Mouse (Mus musculus) cerebellum, postnatal 25 days (tissue): ENCODE data around the gene Rpn1.

Source experiments
- DNase-seq, 2 experiments: peaks; one replicate each; pipeline ENCODE4 v3.0.0; 2021; ENCODE audit warnings: mixed read lengths in 2 of 2

Rpn1 gene

DNA sequence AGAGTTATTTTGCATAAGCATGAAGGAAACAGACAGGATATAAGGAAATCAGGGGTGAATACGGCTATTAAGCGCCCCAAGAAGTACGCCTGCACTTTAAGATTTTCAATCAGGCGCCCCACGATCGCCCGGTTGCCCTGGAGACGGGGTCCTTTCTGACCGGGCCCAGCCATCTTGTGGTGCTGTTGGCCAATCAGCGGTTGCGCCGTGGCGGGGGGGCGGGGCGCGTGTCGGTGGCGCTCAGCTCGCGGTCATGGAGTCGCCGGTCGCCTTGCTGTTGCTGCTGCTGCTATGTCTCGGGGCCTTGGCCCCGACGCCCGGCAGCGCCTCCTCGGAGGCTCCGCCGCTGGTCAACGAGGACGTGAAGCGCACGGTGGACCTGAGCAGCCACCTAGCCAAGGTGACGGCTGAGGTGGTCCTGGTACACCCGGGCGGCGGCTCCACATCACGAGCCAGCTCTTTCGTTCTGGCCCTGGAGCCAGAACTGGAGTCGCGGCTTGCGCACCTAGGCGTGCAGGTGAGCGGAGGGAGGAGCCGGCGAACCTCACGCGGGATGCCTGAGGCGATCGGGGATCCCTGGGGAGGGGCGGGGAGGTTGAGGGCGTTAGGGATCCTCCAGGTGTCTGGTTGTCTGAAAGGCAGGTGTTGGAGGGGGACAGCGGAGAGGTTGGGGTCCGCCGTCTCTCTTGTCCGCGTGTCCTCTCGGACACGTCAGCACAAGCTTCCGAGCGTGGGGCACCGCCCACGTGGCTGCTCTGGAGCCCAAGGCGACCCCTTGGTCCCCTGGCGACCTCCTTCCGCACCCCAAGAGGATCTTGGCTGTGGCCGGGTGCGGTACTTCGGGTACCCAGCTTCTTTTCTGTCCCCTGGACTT is at the start of gene Rpn1:
Gene Rpn1 (plus strand): TSS at position 205 of the 874 bp plus-strand sequence.
- DNase-seq: peak; percentile 98 to 99

DNA sequence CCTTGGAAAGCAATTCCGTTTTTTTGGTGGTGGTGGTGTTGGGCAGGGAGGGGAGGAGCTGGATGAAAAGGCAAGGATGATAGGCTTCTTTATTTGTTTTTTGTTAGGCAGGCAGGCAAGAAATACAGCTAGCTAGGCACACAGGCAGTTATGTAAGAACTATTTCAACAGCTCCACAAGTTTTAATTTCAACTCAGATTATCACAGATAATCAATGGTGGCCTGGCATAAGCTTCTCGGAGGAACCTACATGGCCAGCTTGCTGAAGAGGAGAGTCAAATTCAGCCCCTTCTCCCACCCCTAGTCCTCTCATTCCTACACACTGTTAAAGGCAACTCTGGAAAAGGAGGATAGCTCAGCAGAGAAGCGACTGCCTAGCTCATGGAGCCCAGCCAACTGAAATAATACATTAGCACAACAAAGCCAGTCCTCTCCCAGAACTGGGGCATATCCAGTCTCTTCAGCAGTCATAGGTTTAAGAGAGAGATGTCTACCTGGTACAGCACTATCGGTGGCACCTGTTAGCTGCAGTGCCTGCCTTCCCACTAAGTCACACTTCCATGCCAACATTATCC is 46.7 kb upstream of the Rpn1 start:
- peak in 1 of 2 experiments; percentile 25 for DNase-seq

DNA sequence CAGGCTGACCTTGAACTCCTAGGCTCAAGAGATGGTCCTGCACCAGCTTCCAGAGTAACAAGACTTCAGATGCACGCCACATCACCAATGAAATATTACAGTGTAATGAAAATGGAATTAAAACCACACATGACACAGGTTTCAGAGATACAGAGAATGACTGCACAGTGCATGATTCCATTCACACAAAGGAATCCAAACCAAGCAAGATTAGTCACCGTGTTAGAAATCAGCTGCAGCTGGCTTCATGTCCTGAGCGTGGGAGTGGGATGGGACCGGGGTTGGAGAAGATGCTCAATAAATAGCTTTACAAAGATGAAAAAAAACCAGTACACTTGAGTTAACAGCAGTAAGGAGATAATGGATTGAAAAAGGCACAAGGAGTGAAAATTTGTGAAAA is 44.9 kb upstream of the Rpn1 start:
- no peak for DNase-seq

DNA sequence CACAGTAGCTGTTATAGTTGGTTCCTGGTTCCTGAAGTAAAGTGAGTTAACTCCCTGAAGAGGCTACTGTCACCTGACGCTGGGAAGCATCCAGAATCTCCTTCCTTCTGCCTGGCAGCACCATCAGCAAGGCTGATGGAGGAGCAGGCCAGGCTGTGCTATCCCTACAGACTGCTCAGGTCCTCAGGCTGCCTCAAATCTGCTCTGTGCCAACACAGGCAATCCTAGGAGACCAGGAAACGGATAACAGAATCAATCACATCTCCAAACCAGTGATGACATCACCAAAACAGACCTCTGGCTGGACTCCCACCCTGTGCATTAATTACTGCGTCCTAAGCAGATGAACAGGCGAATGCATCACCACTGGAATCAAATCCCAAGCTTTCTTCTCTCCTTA is 43.1 kb upstream of the Rpn1 start:
- DNase-seq: peak; percentile 50 to 66

DNA sequence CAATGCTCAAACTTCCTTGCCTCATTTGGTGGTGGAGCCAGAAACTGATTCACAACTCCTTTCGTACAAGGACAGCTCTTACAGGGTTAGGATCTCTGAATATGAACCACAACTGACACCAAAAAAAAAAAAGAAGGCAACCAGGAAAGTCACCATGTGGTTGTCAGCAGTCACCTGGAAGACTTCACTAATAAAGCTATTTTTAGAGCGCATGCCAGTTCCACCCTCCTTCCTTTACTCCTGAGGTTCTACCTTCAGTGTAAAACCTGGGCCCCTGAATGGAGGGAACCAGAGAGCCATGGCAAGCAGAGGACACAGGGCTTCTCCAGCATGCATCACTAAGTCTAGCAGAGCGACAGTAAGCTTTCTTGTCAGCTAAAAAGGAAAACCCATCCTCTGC is 41.9 kb upstream of the Rpn1 start:
- DNase-seq: peak in 1 of 2 experiments; percentile 15

DNA sequence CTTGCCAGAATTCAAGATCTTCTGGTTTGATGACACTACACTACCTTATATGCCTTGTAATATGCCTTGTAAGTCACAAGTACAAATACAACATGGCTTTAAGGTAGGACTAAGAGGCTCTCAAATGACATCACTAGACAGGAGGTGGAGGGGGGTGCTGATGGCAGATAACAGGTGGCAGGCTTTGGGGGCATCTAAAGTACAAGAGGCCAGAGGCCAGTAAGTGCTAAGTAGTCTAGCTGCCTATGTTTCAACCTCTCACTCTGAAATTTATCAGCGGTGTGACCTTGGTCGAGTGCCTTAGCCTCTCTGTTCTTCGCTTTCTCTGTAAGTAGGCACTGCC is 40.1 kb upstream of the Rpn1 start:
- no peak for DNase-seq

DNA sequence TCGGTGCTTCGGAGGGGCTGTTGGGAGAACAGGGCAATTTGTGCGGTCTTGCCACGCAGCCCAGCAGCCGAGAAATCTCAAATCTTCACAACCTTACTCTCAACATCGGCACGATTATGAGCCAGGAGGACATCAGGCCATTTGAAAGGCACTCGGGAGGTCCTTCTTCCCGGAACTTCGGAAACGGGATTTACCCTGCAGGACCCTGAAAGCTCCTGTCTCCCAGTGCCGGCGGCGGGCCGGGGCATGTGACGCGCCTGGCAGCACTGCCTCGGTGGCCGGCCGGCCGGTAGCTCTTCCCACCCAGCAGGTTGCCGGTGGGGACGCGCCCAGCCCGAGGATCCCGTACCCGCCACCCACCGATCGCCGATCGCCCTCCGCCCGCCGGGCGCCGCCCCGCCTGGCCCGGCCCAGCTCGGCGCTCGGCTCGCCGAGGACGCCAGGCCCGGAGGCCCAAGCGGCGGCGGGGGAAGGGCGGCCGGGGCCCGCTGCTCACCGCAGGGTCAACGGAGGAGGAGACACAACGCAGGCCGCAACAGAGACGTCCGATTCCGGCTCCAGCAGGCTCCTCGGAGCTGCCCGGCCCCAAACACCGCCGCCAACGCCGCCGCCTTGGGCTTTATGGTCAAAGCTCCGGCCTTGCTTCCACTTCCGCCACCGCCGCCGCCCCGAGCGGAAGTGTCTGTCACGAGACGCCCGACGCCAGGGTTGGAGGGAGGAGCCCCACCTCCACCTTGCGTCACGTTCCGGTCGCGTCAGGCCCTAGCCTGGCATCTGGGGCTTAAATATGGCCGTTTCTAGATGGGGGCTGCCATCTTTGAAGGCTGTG is 39.5 kb upstream of the Rpn1 start, which contains the start of gene Rab7:
Gene Rab7 (minus strand): TSS at position 694 of the 829 bp plus-strand sequence.
- DNase-seq: peak; percentile 95 to 97

DNA sequence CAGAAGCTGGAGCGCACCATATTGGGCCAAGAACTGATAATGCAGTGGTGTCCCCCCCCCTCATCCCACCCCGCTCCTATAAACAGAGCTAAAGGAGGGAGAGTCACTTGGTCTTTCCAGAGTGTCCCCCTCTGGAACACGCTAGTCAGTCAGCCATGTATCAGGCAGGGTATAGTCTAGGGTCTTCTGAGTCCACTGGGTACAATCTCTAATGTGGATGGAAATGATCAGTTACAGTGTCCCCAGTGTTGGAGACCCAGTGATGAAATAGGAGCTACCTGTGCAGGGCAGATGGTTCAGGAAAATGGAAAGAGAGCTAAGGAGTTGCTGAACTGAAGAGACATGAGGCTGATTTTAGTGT is 38.9 kb upstream of the Rpn1 start:
- DNase-seq: no peak

DNA sequence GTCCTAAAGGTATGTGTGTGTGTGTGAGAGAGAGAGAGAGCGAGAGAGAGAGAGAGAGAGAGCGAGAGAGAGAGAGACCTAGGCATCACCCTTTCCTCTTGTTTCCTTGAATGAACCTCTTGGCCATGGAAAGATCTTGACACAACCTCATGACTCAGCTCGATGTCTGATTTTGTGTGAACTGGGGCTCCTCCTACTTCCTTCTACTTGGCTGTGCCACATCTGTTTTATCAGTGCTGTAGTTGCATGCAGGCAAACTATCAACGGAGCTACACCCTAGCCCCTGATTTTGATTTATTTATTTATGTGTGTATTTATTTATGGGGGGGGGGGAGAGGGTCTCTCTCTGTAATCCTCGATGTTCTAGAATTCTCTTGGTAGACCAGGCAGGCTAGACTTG is 36.4 kb upstream of the Rpn1 start:
- DNase-seq: no peak

DNA sequence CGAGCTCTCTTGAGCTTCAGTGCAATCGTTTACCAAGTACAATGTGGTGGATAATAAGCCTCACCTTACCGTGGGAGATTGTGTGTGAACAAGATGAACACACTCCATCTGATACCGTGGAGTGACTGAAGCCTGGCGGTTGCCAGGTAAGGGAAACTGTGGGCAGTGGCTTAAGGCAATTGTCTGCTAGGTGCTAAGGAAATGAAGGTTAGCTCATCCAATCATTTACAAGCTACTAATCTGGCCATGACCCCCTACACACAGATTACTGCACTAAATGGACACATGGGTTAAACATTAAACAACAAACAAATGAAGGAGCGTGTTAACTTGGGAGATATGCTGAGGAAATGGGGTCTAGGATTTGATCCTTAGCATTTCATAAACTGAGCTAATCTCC is 35.3 kb upstream of the Rpn1 start:
- no peak for DNase-seq

DNA sequence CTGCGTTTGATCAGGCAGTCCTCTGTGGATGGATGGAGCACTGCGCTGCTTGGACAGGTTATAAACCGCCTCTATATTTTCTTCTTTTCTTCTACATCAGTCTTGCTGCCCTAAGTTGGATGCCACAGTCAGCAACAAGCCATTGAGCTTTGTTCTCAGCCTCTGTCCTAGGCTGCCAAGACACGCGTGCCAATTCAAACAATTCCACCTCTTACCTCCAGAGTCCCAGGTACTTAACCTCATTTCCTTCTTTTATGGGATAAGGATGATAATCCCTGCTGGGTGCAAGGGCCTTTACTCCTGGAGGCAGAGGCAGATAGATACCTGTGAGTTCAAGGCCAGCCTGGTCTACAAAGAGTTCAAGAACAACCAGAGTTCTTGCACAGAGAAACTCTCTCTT is 33.1 kb upstream of the Rpn1 start:
- no peak for DNase-seq

DNA sequence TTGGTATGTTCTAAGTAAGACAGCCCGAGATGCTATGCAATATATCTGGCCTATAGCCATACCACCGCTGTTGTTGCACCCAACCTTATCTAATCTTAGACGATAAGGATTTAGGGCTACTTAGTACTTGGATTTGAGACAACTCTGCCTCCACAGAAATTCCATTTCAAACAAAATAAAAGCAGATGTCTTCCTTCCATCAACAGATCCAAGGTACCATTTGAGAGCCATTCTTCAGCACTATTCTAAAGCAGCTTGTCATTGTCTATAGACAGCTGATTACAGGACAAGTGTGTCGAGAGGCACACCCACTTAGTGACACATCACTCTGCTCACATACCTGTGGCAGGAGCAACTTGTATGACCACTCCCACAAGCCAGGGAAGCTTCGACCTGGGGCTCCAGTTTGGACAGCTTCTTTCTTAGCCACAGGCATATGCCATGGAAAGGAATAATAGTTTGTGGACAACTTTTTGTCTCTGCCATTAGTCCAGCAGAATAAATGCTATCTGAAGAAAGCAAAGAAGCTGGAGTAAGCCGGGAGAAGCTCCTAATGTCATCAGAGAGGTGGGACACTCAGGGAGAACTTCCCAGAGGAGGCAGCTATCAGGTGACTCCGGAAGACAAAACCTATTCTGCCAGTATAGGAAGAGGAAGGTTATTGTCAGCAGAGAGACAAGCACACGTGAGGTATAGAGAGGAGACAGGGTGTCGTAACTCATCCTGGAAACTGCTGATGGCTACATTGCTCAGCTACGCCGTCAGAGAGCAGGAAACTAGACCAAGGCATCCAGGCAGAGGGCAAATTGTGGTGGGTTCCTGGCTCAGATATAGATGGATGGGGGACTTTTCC is 30.8 kb upstream of the Rpn1 start:
- DNase-seq: no peak

DNA sequence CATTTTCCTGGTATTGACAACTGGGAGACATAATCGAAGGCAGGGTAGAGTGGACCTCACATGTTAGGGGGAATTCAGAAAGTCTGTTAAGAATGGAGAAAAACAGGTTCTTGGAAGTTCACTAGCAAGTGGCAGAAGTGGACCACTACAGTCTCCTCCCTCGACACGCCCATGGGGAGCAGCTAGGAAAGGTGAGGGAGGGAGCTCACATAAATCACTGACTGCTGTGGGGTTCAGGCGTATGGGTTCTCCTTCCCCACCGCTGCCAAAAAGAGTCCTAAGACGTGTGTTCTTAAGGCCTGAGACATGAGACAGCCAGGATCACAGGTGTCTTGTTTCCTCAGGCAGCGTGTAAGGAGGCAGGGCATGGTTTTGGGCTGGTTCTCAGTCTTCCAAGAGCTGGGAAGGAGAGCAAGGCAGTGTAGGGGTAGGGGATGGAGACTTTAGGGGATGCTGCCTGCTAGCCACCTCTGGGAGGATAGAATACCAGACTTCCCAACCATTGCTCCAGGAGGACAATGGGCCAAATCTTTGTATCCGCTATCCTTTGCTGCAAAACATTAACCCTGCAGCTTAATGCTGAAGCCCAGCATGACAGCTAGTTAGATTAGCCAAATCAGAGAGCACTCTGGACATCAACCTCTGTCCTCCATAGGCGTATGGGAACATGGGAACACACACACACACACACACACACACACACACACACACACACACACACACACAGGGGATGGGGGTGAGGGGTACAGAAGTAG is 30.0 kb upstream of the Rpn1 start:
- DNase-seq: no peak

DNA sequence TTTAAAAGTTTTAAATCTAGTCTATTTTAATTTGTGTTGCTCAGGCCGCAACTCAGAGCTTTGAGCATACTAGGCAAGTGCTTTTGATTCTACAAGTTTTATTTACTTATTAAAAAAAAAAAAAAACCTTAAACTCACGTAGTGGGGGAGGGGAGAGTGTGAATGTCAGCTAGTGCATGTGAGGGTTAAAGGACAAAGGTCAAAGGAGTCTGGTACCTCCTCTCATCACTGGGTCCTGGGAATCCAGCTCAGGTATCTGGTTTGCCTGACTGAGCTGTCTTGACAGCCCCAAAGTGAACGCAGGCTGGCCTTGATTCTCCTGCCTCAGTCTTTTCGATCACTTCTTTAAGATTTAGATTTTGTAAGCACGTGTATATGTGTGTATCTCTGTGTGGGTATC is 28.6 kb upstream of the Rpn1 start:
- no peak for DNase-seq

DNA sequence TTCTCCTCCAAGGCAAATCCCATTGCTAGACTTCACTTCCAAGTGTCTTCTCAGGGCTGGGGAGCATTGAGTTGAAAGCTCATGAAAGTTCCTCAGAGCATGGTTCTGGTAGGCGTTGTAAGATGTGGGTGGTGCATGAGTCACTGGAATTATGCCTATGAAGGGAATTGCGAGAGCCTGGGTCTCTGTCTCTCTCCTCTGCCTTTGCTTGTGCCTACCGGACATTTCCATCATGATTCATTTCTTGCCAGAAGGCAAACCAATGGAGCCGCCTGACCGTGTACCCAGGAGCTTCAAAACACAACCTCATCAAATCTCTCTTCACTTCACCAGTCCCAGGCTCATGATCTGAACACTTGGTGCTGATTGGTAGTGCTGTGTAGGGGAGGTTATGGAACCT is 27.4 kb upstream of the Rpn1 start:
- DNase-seq: no peak

DNA sequence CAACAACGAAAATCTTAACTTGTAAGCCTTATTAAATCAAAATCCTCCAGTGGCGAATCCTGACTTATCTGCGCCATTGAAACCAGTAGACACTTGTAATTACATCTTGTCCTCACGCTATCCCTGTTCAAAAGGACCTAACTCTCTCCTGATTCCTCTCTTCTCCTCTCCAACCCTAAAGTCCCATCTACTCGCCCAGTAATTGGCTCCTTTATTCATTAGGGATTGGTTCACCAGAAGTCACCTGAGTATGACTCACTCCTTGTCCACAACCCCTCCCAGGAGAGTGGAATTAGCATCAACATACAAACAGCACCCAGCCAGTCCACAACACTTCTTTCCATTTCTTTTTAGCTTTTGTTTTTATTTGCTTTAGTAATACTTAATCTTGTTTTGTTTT is 24.4 kb upstream of the Rpn1 start:
- no peak for DNase-seq

DNA sequence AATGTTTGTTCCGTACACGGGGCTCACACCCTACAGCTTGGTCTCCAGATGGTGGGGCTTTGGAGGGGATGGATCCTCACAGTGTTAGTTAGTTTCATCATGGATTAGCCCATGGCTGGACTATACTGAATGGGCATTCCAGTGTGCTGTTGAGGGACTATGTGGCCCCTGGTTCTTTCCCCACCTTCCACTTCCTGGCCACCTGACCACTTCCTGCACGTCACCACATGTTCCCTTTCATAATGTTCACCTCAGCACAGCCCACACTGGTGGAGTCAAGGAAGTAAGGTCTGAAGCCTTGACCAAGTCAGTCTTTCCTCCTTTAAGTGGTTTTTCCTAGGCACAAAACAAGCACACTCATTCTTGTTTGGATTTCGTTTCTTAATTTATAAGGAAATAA is 23.7 kb upstream of the Rpn1 start:
- DNase-seq: no peak

DNA sequence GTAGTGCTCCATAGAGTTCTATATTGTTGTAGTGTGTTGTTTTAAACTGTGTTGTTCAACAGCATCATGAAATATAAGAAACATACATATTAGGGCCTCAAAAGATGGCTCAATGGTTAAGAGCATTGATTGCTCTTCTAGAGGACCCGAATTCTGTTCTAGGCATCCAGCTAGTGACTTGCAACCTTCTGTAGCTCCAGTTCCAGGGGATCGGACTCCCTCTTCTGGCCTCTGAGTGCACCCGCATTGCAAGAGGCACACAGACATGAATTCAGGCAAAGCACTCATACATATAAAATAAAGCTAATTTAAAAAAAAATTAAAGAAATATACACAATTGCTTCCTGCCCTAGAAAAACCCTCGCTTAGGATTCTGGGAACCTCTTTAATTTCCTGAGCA is 22.9 kb upstream of the Rpn1 start:
- no peak for DNase-seq

DNA sequence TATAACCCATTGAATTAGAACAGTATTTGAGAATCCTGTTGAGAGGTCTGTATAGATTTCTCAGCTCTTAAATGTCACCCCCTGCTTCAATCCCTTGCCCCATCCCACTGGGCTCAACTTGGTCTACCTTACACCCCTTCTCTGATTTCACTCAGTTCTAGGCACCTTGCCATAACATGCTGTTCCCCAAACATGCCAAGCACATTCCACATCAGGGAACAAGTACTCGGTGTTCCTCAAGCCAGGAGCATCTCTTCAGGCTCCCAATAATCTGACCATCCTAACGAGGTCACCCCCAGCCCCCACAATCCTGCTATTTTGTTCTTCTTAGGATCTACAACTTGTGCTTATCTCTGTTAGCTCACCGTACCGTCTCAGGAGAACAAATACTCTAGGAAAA is 21.9 kb upstream of the Rpn1 start:
- no peak for DNase-seq

DNA sequence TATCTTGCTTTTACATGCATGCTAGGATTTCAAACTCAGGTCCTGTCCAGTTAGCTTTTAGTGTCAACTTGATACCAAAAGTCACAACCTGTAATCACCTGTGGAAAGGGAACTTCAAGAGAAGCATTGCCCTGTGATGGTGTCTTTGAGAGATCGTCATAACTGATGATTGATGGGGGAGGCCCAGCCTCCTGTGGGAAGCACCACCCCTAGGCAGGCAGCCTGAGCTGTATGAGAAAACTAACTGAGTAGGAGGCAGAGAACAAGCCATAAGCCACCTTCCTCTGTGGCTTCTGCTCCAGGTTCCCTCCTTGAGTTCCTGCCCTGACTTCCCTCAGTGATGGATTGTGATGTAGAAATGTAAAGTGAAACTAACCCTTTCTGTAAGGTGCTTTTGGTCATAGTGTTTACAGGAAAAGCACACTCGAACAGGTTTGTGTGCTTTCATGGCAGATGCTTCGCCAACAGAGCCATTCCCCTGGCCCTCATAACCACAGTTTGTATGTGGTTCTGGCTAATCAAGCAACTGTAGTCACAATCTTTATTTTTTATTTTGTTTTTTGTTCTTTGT is 20.1 kb upstream of the Rpn1 start:
- no peak for DNase-seq

DNA sequence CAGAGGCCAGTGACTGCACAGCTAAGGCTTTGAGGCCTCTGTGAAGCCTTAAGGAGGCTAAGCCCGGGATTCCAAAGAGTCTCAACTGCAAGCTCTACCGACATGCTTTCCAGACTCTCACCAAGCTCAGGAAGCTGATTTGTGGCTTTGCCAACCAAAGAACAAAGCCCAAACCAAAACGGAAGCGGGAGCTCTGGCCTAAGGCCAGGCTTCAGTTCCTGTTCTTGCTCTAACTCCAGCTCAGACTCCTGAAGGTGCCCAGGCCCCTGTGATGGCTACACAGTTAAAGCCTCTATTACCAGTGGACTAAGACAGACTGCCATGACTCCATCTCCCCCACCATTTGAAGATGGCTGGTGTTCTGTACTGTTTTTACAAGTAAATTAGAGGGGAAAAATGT is 19.2 kb upstream of the Rpn1 start:
- peak in 1 of 2 experiments; percentile 17 for DNase-seq

DNA sequence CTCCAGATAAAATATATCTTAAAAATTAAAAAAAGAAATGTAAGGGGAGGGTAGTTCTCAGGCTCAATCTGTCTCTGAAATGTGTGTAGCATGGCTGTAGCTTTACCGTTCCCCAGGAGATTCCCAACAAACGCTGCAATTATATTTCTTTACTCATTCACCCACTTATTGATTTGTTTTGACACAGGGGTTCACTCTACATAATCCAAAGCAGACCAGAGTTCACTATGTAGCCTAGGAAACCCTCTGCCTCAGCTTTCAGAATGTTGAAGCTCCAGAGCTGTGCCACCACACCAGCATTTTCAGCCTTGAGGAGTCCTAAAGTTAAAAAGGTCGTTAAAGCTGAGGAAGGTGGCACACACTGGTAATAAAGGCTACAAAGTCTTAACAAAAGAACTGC is 18.3 kb upstream of the Rpn1 start:
- no peak for DNase-seq
